Mouse (Mus musculus) lung, postnatal 0 days (tissue): ENCODE results near the gene Gclc. TPM values are rescaled to one million over a fixed set of nuclear protein-coding genes. Genes with fewer than 3 reads are reported as not detected.
"Not testable (repeated sequence)": the region's sequence is repeated elsewhere in the genome, so short reads cannot be mapped to it uniquely, and the experiment has no call there.

ENCODE experiments used
- ATAC-seq: fragments of 200-750 bp; cut with Nextera tagmentation; 2 replicates; pipeline ENCODE4 v1.8.0; 2017; ENCODE audit warnings: moderate library complexity
- DNase-seq: peaks from one replicate; pipeline ENCODE4 v3.0.0-alpha.2; 2016; ENCODE audit warnings: low spot score
- H3K27ac ChIP-seq: fragments of 300-500 bp; sonication (generic); 2 replicates; pipeline ENCODE4 v1.5.1; 2014; ENCODE audit warnings: antibody characterized with exemption, mild to moderate bottlenecking, low read length, mixed read lengths
- H3K27me3 ChIP-seq: fragments of 300-500 bp; sonication (generic); replicated peaks from 2 replicates; pipeline ENCODE4 v1.6.1; 2014; ENCODE audit warnings: low read length, mixed read lengths; ENCODE audit not compliant: insufficient read depth
- H3K36me3 ChIP-seq: fragments of 300-500 bp; sonication (generic); 2 replicates; pipeline ENCODE4 v1.6.1; 2014; ENCODE audit warnings: low read length, mixed read lengths; ENCODE audit not compliant: insufficient read depth
- H3K4me1 ChIP-seq: fragments of 300-500 bp; sonication (generic); 2 replicates; pipeline ENCODE4 v1.6.1; 2014; ENCODE audit warnings: antibody characterized with exemption, low read depth, low read length, mixed read lengths; ENCODE audit not compliant: insufficient read depth
- H3K4me2 ChIP-seq: fragments of 300-500 bp; sonication (generic); replicated peaks from 2 replicates; pipeline ENCODE4 v1.6.1; 2014; ENCODE audit warnings: low read depth, mild to moderate bottlenecking, low read length, moderate library complexity, mixed read lengths
- H3K4me3 ChIP-seq: fragments of 300-500 bp; sonication (generic); 2 replicates; pipeline ENCODE4 v1.5.1; 2014; ENCODE audit warnings: low read depth, low read length
- H3K9ac ChIP-seq: fragments of 300-500 bp; sonication (generic); replicated peaks from 2 replicates; pipeline ENCODE4 v1.6.1; 2014; ENCODE audit warnings: low read depth, mild to moderate bottlenecking
- H3K9me3 ChIP-seq: fragments of 300-500 bp; sonication (generic); 2 replicates; pipeline ENCODE4 v1.6.1; 2016; ENCODE audit warnings: low read length, mixed read lengths
- CTCF ChIP-seq: IDR thresholded peaks from 2 replicates; pipeline ENCODE4 v1.5.1; 2016; ENCODE audit warnings: antibody characterized with exemption, mild to moderate bottlenecking
- EP300 ChIP-seq: IDR thresholded peaks from 2 replicates; pipeline ENCODE4 v1.6.1; 2016; ENCODE audit warnings: antibody characterized with exemption, mild to moderate bottlenecking, control low read depth
- WGBS: fragments of 180-500 bp; shearing (Covaris S2); extraction: QIAGEN DNeasy Blood & Tissue Kit; methylation state at CpG from one replicate; pipeline ENCODE4 v1.1.7; 2014; 5-methylcytosine and 5-hydroxymethylcytosine counted together
- polyA plus RNA-seq: library from polyadenylated mRNA; unstranded; fragments of >200 nt; fragmentation: Nextera tagmentation; extraction: Ambion mirVana; gene quantifications from 2 replicates; pipeline ENCODE4 v1.2.1, GENCODE M21; 2015

Gclc gene
- polyA plus RNA-seq, 1 experiment from 2014 or later: 40.8 TPM

GRCm38 (mm10) chr9:77737298-77738041 lies 16.9 kb upstream of the Gclc start:
- ATAC-seq: no peak
- Histone ChIP-seq H3K4me1 (no peaks in the 10 kb centered on the region), H3K4me2 (no peak overlapping the region), H3K27ac (no peak overlapping the region), H3K36me3 (no peaks in the 10 kb centered on the region), H3K4me3 (no peak overlapping the region), H3K9ac (no peak overlapping the region), H3K9me3 (no peaks in the 10 kb centered on the region), H3K27me3 (no peaks in the 10 kb centered on the region)
- WGBS: 63% methylated on average over 6 of the region's 6 CpGs
- TF ChIP-seq CTCF (no peak), EP300 (no peak)
- no peak for DNase-seq

GRCm38 (mm10) chr9:77741452-77741851 lies 12.9 kb upstream of the Gclc start:
- Histone ChIP-seq H3K4me1 (no peaks in the 10 kb centered on the region), H3K9ac (no peak overlapping the region), H3K27ac (no peak overlapping the region), H3K4me3 (no peak overlapping the region), H3K27me3 (no peaks in the 10 kb centered on the region), H3K36me3 (no peaks in the 10 kb centered on the region), H3K9me3 (no peaks in the 10 kb centered on the region), H3K4me2 (no peak overlapping the region)
- WGBS: 55% methylated on average over 1 of the region's 1 CpGs
- TF ChIP-seq EP300 (no peak), CTCF (no peak)
- DNase-seq (no peak), ATAC-seq (no peak)

DNA sequence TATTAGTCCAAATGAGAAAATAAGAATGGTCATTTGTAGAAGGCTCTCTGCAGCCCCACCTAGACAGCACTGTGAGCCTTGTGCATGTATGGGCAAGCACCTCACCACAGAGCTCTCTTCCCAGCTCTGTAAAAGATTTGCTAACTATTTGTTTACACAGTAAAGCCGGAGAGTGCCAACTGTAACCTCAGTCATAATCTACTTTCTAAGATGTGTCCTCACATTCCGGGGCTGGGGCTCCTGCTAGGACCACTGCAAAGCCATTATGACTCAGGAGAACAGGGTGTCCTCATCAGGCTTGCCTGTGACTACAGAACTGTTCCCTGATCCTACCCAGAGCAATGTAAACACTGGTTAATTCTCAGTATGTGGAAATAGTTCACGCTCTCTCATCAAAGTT lies 9.5 kb upstream of the Gclc start:
- DNase-seq (peak; percentile 92), ATAC-seq (peak; percentile 97)
- Histone ChIP-seq H3K4me2 (no peak overlapping the region), H3K27ac (0 out of 2 replicates have a peak overlapping the region, but pooled peaks have one; percentile 1), H3K4me1 (no peaks in the 10 kb centered on the region), H3K27me3 (no peaks in the 10 kb centered on the region), H3K4me3 (no peak overlapping the region), H3K9ac (no peak overlapping the region), H3K36me3 (no peaks in the 10 kb centered on the region), H3K9me3 (no peaks in the 10 kb centered on the region)
- 12% methylated on average over 3 of the region's 3 CpGs for WGBS
- no peak for TF ChIP-seq CTCF
- peak; percentile 100 for TF ChIP-seq EP300

GRCm38 (mm10) chr9:77746315-77746714 lies 8.0 kb upstream of the Gclc start:
- H3K4me3 ChIP-seq: no peak overlapping the region
- ATAC-seq: no peak
- no peaks in the 10 kb centered on the region for H3K36me3 ChIP-seq
- no peak overlapping the region for H3K27ac ChIP-seq
- TF ChIP-seq CTCF (no peak), EP300 (0 out of 2 replicates have a peak, but pooled peaks have one; percentile 22)
- no peaks in the 10 kb centered on the region for H3K9me3 ChIP-seq
- WGBS: 27% methylated on average over 2 of the region's 2 CpGs
- no peak overlapping the region for H3K9ac ChIP-seq
- no peak overlapping the region for H3K4me2 ChIP-seq
- no peaks in the 10 kb centered on the region for H3K27me3 ChIP-seq
- H3K4me1 ChIP-seq: no peaks in the 10 kb centered on the region
- DNase-seq: peak; percentile 27

DNA sequence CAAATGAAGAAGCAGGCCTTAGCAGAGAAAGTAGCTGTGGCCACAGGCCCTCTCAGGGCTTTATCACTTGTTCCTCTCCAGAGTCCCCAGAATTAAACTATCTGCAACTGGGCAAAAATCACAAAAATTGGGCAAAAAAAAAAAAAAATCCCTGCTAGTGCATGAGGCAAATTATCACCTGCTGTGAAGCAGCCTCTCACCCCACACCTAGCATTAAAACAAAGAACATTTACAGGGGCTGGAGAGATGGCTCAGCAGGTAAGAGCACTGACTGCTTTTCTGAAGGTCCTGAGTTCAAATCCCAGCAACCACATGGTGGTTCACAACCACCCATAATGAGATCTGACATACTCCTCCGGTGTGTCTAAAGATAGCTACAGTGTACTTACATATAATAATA lies 6.0 kb upstream of the Gclc start:
- not testable (repeated sequence) for H3K27me3 ChIP-seq, ATAC-seq, H3K9me3 ChIP-seq, H3K9ac ChIP-seq, DNase-seq, H3K4me3 ChIP-seq, H3K36me3 ChIP-seq, H3K4me2 ChIP-seq, H3K4me1 ChIP-seq, H3K27ac ChIP-seq
- WGBS: 91% methylated on average over 1 of the region's 1 CpGs

GRCm38 (mm10) chr9:77750133-77751060 lies 3.9 kb upstream of the Gclc start:
- peak overlapping the region; percentile 96 for H3K27ac ChIP-seq
- no peaks in the 10 kb centered on the region for H3K27me3 ChIP-seq
- H3K9ac ChIP-seq: peak overlapping the region; percentile 61
- peak overlapping the region; percentile 59 for H3K4me3 ChIP-seq
- WGBS: under 1% methylated on average over 77 of the region's 79 CpGs
- DNase-seq: peak; percentile 94
- H3K4me2 ChIP-seq: peak overlapping the region; percentile 83
- TF ChIP-seq EP300 (peak; percentile 59; the same call in 1 of the 2 replicates), CTCF (no peak)
- peak; percentile 85 for ATAC-seq
- H3K4me1 ChIP-seq: no peaks in the 10 kb centered on the region
- no peaks in the 10 kb centered on the region for H3K36me3 ChIP-seq
- no peaks in the 10 kb centered on the region for H3K9me3 ChIP-seq
